Mouse (Mus musculus): ENCODE measurements around the gene Nemf. TPM values are rescaled to one million over a fixed set of nuclear protein-coding genes. Genes with fewer than 3 reads are reported as not detected.

The Nemf gene
- polyA plus RNA-seq (2012; rRNA removed): 0.20 and 0.52 TPM in 2 replicates

GRCm38 (mm10) chr12:69356546-69357299 lies at the start of gene Nemf:
Gene Nemf (minus strand): TSS chr12:69357165.

DNA sequence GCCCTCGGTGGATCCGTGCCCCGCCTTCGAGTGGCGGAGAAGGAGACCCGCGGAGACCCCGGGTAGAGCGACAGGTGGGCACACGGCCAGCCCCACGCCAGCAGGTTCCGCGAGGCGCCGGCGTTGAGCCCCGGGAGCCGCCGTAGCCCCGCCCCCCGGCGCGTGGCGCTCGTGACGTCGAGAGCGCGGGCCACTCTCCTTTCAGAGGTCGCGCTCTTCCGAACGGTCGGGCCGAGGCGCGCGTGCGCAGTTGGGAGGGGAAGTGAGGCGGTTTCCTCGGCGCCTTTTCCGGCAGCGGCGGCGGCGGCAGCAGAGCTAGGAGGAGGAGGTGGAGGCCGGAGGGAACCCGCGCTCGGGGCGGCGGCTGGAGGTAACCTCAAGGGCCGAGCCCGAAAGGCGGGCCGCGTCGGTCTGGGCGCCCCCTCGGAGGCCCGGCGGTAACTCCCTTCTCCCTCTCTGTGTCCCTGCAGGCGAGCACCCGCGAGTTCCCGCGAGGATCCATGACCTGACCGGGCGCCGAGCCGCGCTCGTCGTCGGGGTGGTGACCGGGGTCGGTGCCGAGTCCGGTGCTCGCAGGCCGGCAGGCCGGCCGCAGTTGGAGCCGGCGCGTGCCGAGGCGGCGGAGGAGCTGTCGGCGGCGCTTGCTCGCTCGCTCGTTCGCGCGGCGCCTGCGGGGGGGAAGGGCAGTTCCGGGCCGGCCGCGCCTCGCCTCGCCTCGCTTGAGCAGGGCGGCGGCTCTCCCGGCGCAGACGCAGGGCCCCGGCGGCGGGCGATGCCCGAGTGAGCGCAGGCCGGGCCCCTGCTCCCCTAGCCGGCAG lies 15.1 kb upstream of the Nemf start, which contains the start of the genes Arf6 and Gm9887:
Arf6 (plus strand) TSS at position 297 of the 818 bp plus-strand sequence.
Gm9887 (minus strand) TSS at position 605 of the 818 bp plus-strand sequence.

DNA sequence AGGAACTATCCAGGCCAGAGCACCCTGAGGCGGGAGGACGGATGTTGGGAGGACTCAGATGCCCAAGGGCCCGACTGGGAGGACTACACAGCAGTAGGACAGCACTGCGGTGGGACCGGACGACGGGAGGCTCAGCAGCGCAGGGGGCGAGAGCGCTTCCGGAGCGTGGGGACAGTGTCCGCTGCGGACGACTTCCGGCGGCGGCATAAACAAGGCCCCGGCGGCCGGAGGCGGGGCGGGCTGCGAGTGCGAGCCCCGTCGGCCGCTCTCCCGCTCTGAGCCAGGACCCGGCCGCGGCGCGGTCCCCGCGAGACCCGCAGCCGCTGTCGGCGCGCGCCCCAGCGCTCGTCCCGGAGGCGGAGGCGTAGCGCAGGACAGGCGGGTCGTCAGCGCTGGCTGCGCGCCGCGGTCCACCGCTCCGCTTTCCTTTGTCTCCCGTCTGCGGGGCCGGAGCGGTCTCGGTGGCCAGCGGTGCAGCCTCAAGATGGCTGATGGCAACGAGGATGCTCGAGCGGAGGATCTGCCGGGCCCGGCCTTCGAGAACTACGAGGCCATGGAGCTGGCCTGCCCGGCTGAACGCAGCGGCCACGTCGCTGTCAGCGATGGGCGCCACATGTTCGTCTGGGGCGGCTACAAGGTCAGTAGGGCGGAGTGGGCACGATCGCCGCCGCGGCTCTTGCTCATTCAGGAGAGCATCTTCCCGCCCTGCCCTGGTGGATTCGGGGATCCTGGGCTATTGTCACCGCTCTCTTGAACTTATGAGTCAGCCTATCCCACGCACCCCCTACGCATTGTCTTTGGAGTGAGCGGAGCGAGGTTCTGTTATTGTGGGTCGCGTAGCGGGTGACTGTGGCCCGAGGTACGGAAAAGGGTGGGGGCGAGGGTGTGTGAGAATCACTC lies 60.2 kb downstream of the Nemf start, which contains the start of gene Klhdc2:
Klhdc2 (plus strand) TSS at position 171 of the 900 bp plus-strand sequence.

Other genes starting within 250 kb of the Nemf start
- 863 and 992 TPM in 2 replicates for gene Rps29, start 198.0 kb downstream of the Nemf start, polyA plus RNA-seq (2012; rRNA removed)
- gene Lrr1, start 188.4 kb downstream of the Nemf start, polyA plus RNA-seq (2012; rRNA removed): 1.3 and 1.9 TPM in 2 replicates
- 13.5 and 13.7 TPM in 2 replicates for gene Rpl36al, start 173.1 kb downstream of the Nemf start, polyA plus RNA-seq (2012; rRNA removed)
- 8.0 and 13.5 TPM in 2 replicates for gene Mgat2, start 173.0 kb downstream of the Nemf start, polyA plus RNA-seq (2012; rRNA removed)
- gene Gm49383, start 160.1 kb downstream of the Nemf start, polyA plus RNA-seq (2012; rRNA removed): 1.2 and 1.5 TPM in 2 replicates
- gene Dnaaf2, start 158.7 kb downstream of the Nemf start, polyA plus RNA-seq (2012; rRNA removed): 0.44 and 0.66 TPM in 2 replicates
- not detected in 2 replicates for gene Gm49384, start 152.9 kb downstream of the Nemf start, polyA plus RNA-seq (2012; rRNA removed)
- 1.1 and 1.9 TPM in 2 replicates for gene Pole2, start 129.0 kb downstream of the Nemf start, polyA plus RNA-seq (2012; rRNA removed)
- 0.22 and 0.31 TPM in 2 replicates for gene Klhdc1, start 116.0 kb downstream of the Nemf start, polyA plus RNA-seq (2012; rRNA removed)
- gene Klhdc2, start 60.5 kb downstream of the Nemf start, polyA plus RNA-seq (2012; rRNA removed): 12.9 and 24.8 TPM in 2 replicates
- gene Arf6, start 15.0 kb upstream of the Nemf start, polyA plus RNA-seq (2012; rRNA removed): 113 and 199 TPM in 2 replicates
- gene Gm9887, start 15.3 kb upstream of the Nemf start, polyA plus RNA-seq (2012; rRNA removed): 0.76 and 1.1 TPM in 2 replicates
- 5.6 and 5.8 TPM in 2 replicates for gene Vcpkmt, start 225.9 kb upstream of the Nemf start, polyA plus RNA-seq (2012; rRNA removed)

All from stomach, adult 2 months (tissue).